Mouse (Mus musculus): Measurements from ENCODE around the gene Olfr281.
"Not testable (repeated sequence)": the region's sequence is repeated elsewhere in the genome, so short reads cannot be mapped to it uniquely, and the experiment has no call there.

- not testable (repeated sequence) for TF ChIP-seq EP300, POLR2A (IDR thresholded peaks at IDR 0.05; ENCODE audit: insufficient read depth, low read depth, low read length)
Measured at GRCm38 (mm10) chr15:98416802-98417201, 35.6 kb upstream of the Olfr281 start.
